9 mouse cellular contexts compared by ENCODE assay signal in genomic region chr4:143311341-143311740, GRCm38 (mm10). TPM values are rescaled to one million over a fixed set of nuclear protein-coding genes. Genes with fewer than 3 reads are reported as not detected.
DNase-seq lines count a peak whose midpoint lies in the region; ATAC-seq and TF ChIP-seq lines count a peak whose summit lies in the region.
"Had no signal": no experiment of that assay in that cellular context is flagged by ENCODE, and none has a peak within 500 bp of the region (broad histone marks: within the 10 kb centered on the region; RNA-seq: fewer than 3 reads in every experiment).

No protein-coding gene starts in this region.

- intact Hi-C loops in heart, adult 2 months (cut with DNase I), result no loop called here

- TF ChIP-seq EP300 in heart, adult 2 months (IDR thresholded peaks at IDR 0.05; ENCODE audit: insufficient read depth, low read depth, low read length), result no peak

- WGBS in heart, adult 2 months, result 17% methylated on average over 2 of the region's 2 CpGs

- H3K4me1 ChIP-seq in heart, adult 2 months (ENCODE audit: control insufficient read depth, insufficient read depth, low read length), result no peaks in the 10 kb centered on the region
- H3K4me1 ChIP-seq: limb, embryonic 13.5 days had no signal

- H3K27ac ChIP-seq in heart, adult 2 months, result no peak overlapping the region
- H3K27ac ChIP-seq: limb, embryonic 13.5 days had no signal

- no peak for TF ChIP-seq POLR2A in heart, adult 2 months (IDR thresholded peaks at IDR 0.05; ENCODE audit: insufficient read depth, low read depth, low read length)

- peak; percentile 64 for TF ChIP-seq CTCF in heart, adult 2 months (IDR thresholded peaks at IDR 0.05)

- H3K27me3 ChIP-seq in heart, adult 2 months (ENCODE audit: control insufficient read depth, insufficient read depth, low read length), result no peaks in the 10 kb centered on the region
- H3K27me3 ChIP-seq: limb, embryonic 13.5 days had no signal

- no peaks in the 10 kb centered on the region for H3K36me3 ChIP-seq in heart, adult 2 months (ENCODE audit: control insufficient read depth, insufficient read depth, low read length)

- ATAC-seq in granulocyte monocyte progenitor cell, adult 5-6 weeks (replicated peaks; ENCODE audit: poor library complexity, severe bottlenecking), result peak; percentile 74

- no peaks in the 10 kb centered on the region for H3K79me2 ChIP-seq in heart, adult 2 months (replicated peaks; ENCODE audit: control insufficient read depth, insufficient read depth, low read length)

- peak in 1 of 2 experiments; percentile 33 for DNase-seq in heart, adult 2 months
- DNase-seq in heart, adult 11 months, result no peak
- peak; percentile 17 for DNase-seq in thymus, postnatal 0 days (ENCODE audit: low spot score)
- no peak for DNase-seq in thymus, postnatal 10 days (ENCODE audit: low spot score in 2 of 2)
- DNase-seq in thymus, postnatal 4 days, result peak; percentile 47
- DNase-seq in spleen, adult 12 weeks (ENCODE audit: low spot score), result no peak
- no peak for DNase-seq in cerebellum, postnatal 36 days

- no peak overlapping the region for H3K4me3 ChIP-seq in heart, adult 2 months
- H3K4me3 ChIP-seq: limb, embryonic 13.5 days had no signal

- H3K9ac ChIP-seq in heart, adult 2 months (ENCODE audit: low read depth, low read length), result no peak overlapping the region
- H3K9ac ChIP-seq: limb, embryonic 13.5 days had no signal

RNA-seq across cellular contexts. Expression of gene Pdpn, which starts 12.0 kb away (rescaled TPM):
- total RNA-seq in heart, adult 2 months (2021), result 1 to 10 TPM; 5.8 TPM
- polyA plus RNA-seq in heart, adult 2 months (2012; rRNA removed), result 2.7 and 5.0 TPM in 2 replicates
- polyA plus RNA-seq in thymus, postnatal 0 days (2015; fragmentation: Nextera tagmentation; extraction: Ambion mirVana), result 20.0 and 20.2 TPM in 2 replicates
- total RNA-seq in granulocyte monocyte progenitor cell, adult 5-6 weeks (2014; fragmentation: Nextera tagmentation), result not detected in 2 replicates
- not detected in 2 replicates for total RNA-seq in granulocyte monocyte progenitor cell, adult 5-6 weeks (2017)

RNA-seq across cellular contexts. Expression of gene Lrrc38, which starts 38.2 kb away (rescaled TPM):
- total RNA-seq in heart, adult 2 months (2021), result not detected
- polyA plus RNA-seq in heart, adult 2 months (2012; rRNA removed), result 0.47 and 1.8 TPM in 2 replicates
- polyA plus RNA-seq in thymus, postnatal 0 days (2015; fragmentation: Nextera tagmentation; extraction: Ambion mirVana), result not detected in 2 replicates
- total RNA-seq in granulocyte monocyte progenitor cell, adult 5-6 weeks (2014; fragmentation: Nextera tagmentation), result not detected in 2 replicates
- not detected in 2 replicates for total RNA-seq in granulocyte monocyte progenitor cell, adult 5-6 weeks (2017)

Comparison
In these comparisons a context has a peak if more than half of its experiments do, and no peak if none do; other contexts are left out.
1. DNase-seq: peak in thymus, postnatal 0 days (single experiment) and thymus, postnatal 4 days (single experiment); none in heart, adult 11 months (single experiment), thymus, postnatal 10 days (0 of 2), spleen, adult 12 weeks (single experiment) and cerebellum, postnatal 36 days (0 of 2).
2. RNA of gene Pdpn, which starts 12.0 kb away (total RNA-seq): 5.8 TPM in heart, adult 2 months; not detected in granulocyte monocyte progenitor cell, adult 5-6 weeks; every median in the first group is over 4 times any median in the second.